Mouse (Mus musculus): ENCODE data around the gene Hdac1.

DNA sequence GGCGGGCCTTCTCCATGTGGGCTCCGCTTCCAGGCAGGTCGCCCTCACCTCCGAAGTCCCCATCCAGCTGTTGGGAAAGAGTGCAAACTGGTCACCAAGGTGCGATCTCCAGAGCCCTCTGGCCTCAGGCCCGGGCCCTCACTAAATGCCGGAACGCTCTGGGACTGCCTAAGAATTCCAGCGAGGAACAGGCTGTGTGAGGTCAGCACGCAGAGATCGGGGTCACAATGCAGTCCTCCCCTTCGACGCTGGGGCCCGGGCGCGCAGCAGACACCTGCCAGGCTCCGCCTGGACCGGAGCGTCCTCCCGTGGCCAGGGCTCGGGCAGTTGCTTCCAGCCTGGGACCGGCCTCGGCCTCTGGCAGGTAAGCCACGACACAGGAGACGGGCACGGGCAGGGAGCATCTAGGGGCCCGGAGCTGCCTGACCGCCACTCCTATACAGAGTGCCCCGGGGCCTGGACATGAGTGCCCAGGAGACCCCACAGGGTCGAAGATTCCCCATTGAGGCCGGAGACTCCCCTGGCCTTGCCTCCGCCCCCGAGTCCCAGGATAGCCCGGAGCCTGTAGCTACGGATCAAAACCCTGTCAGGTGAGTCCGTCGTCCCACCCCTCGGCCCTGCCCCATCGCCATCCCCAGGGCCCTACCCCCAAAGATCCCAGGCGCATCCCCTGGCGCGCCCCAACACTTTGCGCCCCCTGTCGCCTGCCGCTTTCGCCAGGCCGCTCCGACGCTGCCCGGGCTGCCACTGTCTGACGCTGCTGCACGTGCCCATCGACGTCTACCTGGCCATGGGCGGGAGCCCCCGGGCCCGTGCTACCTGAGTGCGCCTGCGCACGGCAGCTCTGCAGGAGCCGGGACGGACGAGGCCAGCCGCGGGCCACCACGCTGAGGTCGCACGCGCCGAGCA lies 51.3 kb downstream of the Hdac1 start, which contains the start of the genes Tssk3 and Fam229a:
- TF ChIP-seq POLR2A (IDR thresholded peaks at IDR 0.05; ENCODE audit: extremely low read depth, insufficient read depth, low read length), result no peak
- TF ChIP-seq CTCF (IDR thresholded peaks at IDR 0.05; ENCODE audit: extremely low read depth, insufficient read depth, low read length), result no peak
